Mouse (Mus musculus): ENCODE measurements around the gene Tmem170b. TPM values are rescaled to one million over a fixed set of nuclear protein-coding genes. Genes with fewer than 3 reads are reported as not detected.

The Tmem170b gene
- total and polyA plus RNA-seq, 2 experiments from 2014 or later, result 5.3 to 8.1 TPM

DNA sequence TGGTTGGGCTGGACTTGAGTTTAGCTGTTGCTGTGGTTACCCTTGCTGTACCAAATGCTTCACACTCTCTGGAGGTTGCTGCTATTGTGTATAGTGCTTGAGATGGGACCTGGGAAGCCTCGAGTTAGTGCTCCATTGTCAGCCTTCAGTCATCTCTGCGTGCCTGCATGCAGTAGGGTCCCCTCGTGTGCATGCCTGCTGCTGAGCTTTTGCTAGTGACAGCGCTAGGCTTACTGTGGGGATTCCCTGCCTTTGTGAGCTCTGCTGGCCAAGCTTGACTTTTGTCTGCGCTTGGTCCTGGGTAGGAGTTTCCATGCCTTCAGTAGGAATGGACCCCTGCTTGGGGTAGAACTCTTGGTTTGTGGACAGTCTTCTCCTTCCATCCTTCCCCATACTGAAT is 9.3 kb downstream of the Tmem170b start:
- no peak for TF ChIP-seq EP300 (IDR thresholded peaks at IDR 0.05; ENCODE audit: low read depth)
- TF ChIP-seq CTCF (IDR thresholded peaks at IDR 0.05; ENCODE audit: low read depth), result no peak
- H3K4me1 ChIP-seq (ENCODE audit: control insufficient read depth, insufficient read depth), result peaks cover 7% of the 10 kb centered on the region; the same call in 1 of the 2 replicates
- H3K27me3 ChIP-seq (ENCODE audit: control insufficient read depth, insufficient read depth, low read length), result no peaks in the 10 kb centered on the region
- no peaks in the 10 kb centered on the region for H3K36me3 ChIP-seq (replicated peaks; ENCODE audit: control insufficient read depth, insufficient read depth, low read length)
- no peak overlapping the region for H3K9ac ChIP-seq (replicated peaks; ENCODE audit: low read depth, low read length)
- DNase-seq (ENCODE audit: low spot score), result no peak
- no peak overlapping the region for H3K27ac ChIP-seq (ENCODE audit: low read depth)
- 47% methylated on average over 5 of the region's 5 CpGs for WGBS
- no peak overlapping the region for H3K4me2 ChIP-seq (ENCODE audit: low read depth, low read length)
- no peak overlapping the region for H3K4me3 ChIP-seq (ENCODE audit: low read depth, low read length)
- ATAC-seq (ENCODE audit: insufficient read depth, low read depth), result no peak
- no peaks in the 10 kb centered on the region for H3K9me3 ChIP-seq (replicated peaks; ENCODE audit: control insufficient read depth, low read length)

DNA sequence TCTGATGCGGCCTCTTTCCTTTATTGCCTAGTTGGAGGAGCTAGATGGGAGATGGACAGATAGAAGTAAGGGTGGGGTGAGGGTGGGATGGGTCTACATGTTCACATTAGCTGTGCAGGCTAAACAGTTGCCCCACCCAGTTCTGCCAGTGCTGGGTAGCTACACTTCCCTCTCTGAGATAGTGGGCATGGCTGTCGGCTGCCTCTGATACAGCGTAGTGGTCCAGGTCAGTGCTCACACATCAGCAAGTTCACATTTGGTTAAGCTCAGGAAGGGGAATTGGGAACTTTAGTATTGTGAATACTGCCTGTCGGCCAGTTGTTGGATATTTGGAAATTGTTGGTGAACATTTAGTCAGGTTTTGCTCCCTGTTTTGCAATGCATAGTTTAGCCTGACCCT is 13.8 kb downstream of the Tmem170b start:
- H3K36me3 ChIP-seq (replicated peaks; ENCODE audit: control insufficient read depth, insufficient read depth, low read length), result no peaks in the 10 kb centered on the region
- 70% methylated on average over 4 of the region's 4 CpGs for WGBS
- peaks cover 18% of the 10 kb centered on the region for H3K4me1 ChIP-seq (ENCODE audit: control insufficient read depth, insufficient read depth)
- no peak overlapping the region for H3K27ac ChIP-seq (ENCODE audit: low read depth)
- no peak overlapping the region for H3K9ac ChIP-seq (replicated peaks; ENCODE audit: low read depth, low read length)
- no peaks in the 10 kb centered on the region for H3K9me3 ChIP-seq (replicated peaks; ENCODE audit: control insufficient read depth, low read length)
- no peaks in the 10 kb centered on the region for H3K27me3 ChIP-seq (ENCODE audit: control insufficient read depth, insufficient read depth, low read length)
- H3K4me2 ChIP-seq (ENCODE audit: low read depth, low read length), result no peak overlapping the region
- ATAC-seq (ENCODE audit: insufficient read depth, low read depth), result no peak
- H3K4me3 ChIP-seq (ENCODE audit: low read depth, low read length), result no peak overlapping the region
- no peak for TF ChIP-seq CTCF (IDR thresholded peaks at IDR 0.05; ENCODE audit: low read depth)
- no peak for TF ChIP-seq EP300 (IDR thresholded peaks at IDR 0.05; ENCODE audit: low read depth)
- DNase-seq (ENCODE audit: low spot score), result no peak

DNA sequence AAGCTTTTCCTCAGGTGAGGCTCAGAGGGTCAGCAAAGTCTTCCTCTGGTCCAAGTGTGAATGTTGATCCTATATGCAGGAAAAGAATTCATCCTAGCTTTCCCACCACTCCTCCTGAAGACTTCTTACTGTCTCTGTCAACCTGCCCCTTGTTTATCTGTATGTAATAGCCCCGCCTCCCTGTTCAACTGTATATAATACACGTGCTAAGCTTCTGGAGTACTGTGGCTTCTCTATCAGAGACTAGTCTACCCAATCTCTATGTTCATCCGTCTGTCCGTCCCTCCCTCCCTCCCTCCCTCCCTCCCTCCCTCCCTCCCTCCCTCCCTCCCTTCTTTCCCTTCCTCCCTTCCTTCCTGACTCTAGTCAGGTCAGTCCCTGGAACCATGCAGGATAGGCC is 14.4 kb downstream of the Tmem170b start:
- 69% methylated on average over 4 of the region's 4 CpGs for WGBS
- H3K4me1 ChIP-seq (ENCODE audit: control insufficient read depth, insufficient read depth), result peaks cover 18% of the 10 kb centered on the region
- TF ChIP-seq EP300 (IDR thresholded peaks at IDR 0.05; ENCODE audit: low read depth), result no peak
- no peak for TF ChIP-seq CTCF (IDR thresholded peaks at IDR 0.05; ENCODE audit: low read depth)
- H3K9me3 ChIP-seq (replicated peaks; ENCODE audit: control insufficient read depth, low read length), result no peaks in the 10 kb centered on the region
- no peak overlapping the region for H3K4me2 ChIP-seq (ENCODE audit: low read depth, low read length)
- DNase-seq (ENCODE audit: low spot score), result no peak
- no peak overlapping the region for H3K4me3 ChIP-seq (ENCODE audit: low read depth, low read length)
- H3K27ac ChIP-seq (ENCODE audit: low read depth), result no peak overlapping the region
- H3K36me3 ChIP-seq (replicated peaks; ENCODE audit: control insufficient read depth, insufficient read depth, low read length), result no peaks in the 10 kb centered on the region
- H3K9ac ChIP-seq (replicated peaks; ENCODE audit: low read depth, low read length), result no peak overlapping the region
- no peaks in the 10 kb centered on the region for H3K27me3 ChIP-seq (ENCODE audit: control insufficient read depth, insufficient read depth, low read length)
- ATAC-seq (ENCODE audit: insufficient read depth, low read depth), result no peak

DNA sequence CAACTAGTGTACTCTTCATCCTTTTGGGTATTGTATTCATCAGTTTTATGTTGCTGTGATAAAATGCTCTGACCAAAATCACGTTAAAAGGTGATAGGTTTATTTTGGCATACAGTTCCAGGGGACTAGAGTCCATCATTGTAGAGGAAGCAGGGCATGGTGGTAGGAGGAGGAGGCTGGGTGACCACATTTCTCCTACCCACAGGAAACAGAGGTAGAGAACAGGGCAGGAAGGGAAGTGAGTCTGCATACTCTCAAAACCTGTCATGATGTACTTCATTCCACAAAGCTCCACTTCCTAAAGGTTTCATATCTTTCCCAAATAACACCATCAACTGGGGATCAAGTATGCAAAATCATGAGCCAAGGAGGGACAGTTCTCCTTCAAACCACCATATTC is 18.4 kb downstream of the Tmem170b start:
- no peak overlapping the region for H3K4me2 ChIP-seq (ENCODE audit: low read depth, low read length)
- peaks cover 11% of the 10 kb centered on the region for H3K36me3 ChIP-seq (replicated peaks; ENCODE audit: control insufficient read depth, insufficient read depth, low read length)
- H3K9ac ChIP-seq (replicated peaks; ENCODE audit: low read depth, low read length), result no peak overlapping the region
- no peak for ATAC-seq (ENCODE audit: insufficient read depth, low read depth)
- 60% methylated on average over 1 of the region's 1 CpGs for WGBS
- no peak for DNase-seq (ENCODE audit: low spot score)
- peaks cover 14% of the 10 kb centered on the region for H3K4me1 ChIP-seq (ENCODE audit: control insufficient read depth, insufficient read depth)
- H3K4me3 ChIP-seq (ENCODE audit: low read depth, low read length), result no peak overlapping the region
- H3K27me3 ChIP-seq (ENCODE audit: control insufficient read depth, insufficient read depth, low read length), result no peaks in the 10 kb centered on the region
- H3K9me3 ChIP-seq (replicated peaks; ENCODE audit: control insufficient read depth, low read length), result no peaks in the 10 kb centered on the region
- H3K27ac ChIP-seq (ENCODE audit: low read depth), result no peak overlapping the region
- TF ChIP-seq EP300 (IDR thresholded peaks at IDR 0.05; ENCODE audit: low read depth), result no peak
- no peak for TF ChIP-seq CTCF (IDR thresholded peaks at IDR 0.05; ENCODE audit: low read depth)

GRCm38 (mm10) chr13:41625248-41625647 is 19.5 kb downstream of the Tmem170b start:
- WGBS, result 79% methylated on average over 3 of the region's 3 CpGs
- peaks cover 11% of the 10 kb centered on the region for H3K36me3 ChIP-seq (replicated peaks; ENCODE audit: control insufficient read depth, insufficient read depth, low read length)
- no peak overlapping the region for H3K9ac ChIP-seq (replicated peaks; ENCODE audit: low read depth, low read length)
- no peak for TF ChIP-seq EP300 (IDR thresholded peaks at IDR 0.05; ENCODE audit: low read depth)
- TF ChIP-seq CTCF (IDR thresholded peaks at IDR 0.05; ENCODE audit: low read depth), result no peak
- ATAC-seq (ENCODE audit: insufficient read depth, low read depth) (no peak), DNase-seq (ENCODE audit: low spot score) (no peak)
- no peak overlapping the region for H3K4me3 ChIP-seq (ENCODE audit: low read depth, low read length)
- no peaks in the 10 kb centered on the region for H3K9me3 ChIP-seq (replicated peaks; ENCODE audit: control insufficient read depth, low read length)
- peaks cover 14% of the 10 kb centered on the region for H3K4me1 ChIP-seq (ENCODE audit: control insufficient read depth, insufficient read depth)
- H3K27me3 ChIP-seq (ENCODE audit: control insufficient read depth, insufficient read depth, low read length), result no peaks in the 10 kb centered on the region
- no peak overlapping the region for H3K4me2 ChIP-seq (ENCODE audit: low read depth, low read length)
- no peak overlapping the region for H3K27ac ChIP-seq (ENCODE audit: low read depth)

- TF ChIP-seq EP300 (IDR thresholded peaks at IDR 0.05; ENCODE audit: low read depth), result no peak
- no peak for TF ChIP-seq CTCF (IDR thresholded peaks at IDR 0.05; ENCODE audit: low read depth)
- Histone ChIP-seq H3K9ac (replicated peaks; ENCODE audit: low read depth, low read length) (no peak overlapping the region), H3K9me3 (replicated peaks; ENCODE audit: control insufficient read depth, low read length) (no peaks in the 10 kb centered on the region), H3K4me2 (ENCODE audit: low read depth, low read length) (no peak overlapping the region), H3K27ac (ENCODE audit: low read depth) (no peak overlapping the region), H3K27me3 (ENCODE audit: control insufficient read depth, insufficient read depth, low read length) (no peaks in the 10 kb centered on the region), H3K4me3 (ENCODE audit: low read depth, low read length) (no peak overlapping the region), H3K4me1 (ENCODE audit: control insufficient read depth, insufficient read depth) (peaks cover 8% of the 10 kb centered on the region), H3K36me3 (replicated peaks; ENCODE audit: control insufficient read depth, insufficient read depth, low read length) (peaks cover 11% of the 10 kb centered on the region)
- ATAC-seq (ENCODE audit: insufficient read depth, low read depth) (no peak), DNase-seq (ENCODE audit: low spot score) (no peak)
- WGBS, result 66% methylated on average over 3 of the region's 3 CpGs
Measured at GRCm38 (mm10) chr13:41627277-41627916, 21.7 kb downstream of the Tmem170b start.

Data from heart, postnatal 0 days (tissue).